Mouse (Mus musculus) spleen, embryonic (tissue): ENCODE measurements around the gene Aftph.

Source experiments
- CTCF ChIA-PET: fragments of 350-600 bp; sonication (Branson Sonifier 250); formaldehyde crosslinking; loops from one replicate; lab custom pipeline; 2022; lab: Charles Lee

Gene Aftph

DNA sequence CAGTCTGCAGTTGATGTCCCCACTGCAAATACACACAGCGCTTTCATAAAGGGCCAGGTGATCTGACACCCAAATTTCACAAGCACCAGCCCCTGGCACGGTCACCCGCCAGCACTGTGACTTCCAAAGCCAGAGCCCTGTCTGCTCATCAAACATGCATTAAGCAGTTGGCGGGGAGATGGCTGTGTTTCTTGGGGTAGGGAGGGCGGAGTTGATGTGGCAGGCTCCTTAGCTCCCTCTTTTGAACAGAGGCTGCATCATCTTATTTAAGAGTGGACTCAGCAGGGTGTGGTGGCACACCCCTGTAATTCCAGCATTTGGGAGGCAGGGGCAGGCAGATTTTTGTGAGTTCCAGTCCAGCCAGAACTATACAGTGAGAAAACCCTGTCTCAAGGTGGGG is 91.9 kb downstream of the Aftph start:
- CTCF ChIA-PET: no interaction called here

DNA sequence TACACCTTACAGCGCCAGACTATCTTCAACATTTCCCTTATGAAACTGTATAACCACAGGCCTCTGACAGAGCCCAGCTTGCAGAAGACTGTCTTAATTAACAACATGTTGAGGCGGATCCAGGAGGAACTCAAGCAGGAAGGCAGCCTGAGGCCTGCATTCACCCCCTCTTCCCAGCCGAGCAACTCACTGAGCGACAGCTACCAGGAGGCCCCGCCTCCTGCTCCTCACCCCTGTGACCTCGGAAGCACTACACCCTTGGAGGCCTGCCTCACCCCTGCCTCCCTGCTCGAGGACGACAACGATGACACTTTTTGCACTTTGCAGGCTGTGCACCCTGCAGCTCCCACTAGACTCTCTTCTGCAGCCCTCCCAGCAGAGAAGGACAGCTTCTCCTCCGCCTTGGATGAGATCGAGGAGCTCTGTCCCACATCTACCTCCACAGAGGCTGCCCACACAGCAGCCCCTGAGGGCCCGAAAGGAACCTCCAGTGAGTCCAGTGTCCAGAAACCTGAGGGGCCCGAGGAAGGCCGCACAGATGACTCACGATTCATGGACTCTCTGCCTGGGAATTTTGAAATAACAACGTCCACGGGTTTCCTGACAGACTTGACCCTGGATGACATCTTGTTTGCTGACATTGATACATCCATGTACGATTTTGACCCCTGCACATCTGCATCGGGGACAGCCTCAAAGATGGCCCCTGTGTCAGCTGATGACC is 93.3 kb downstream of the Aftph start:
- CTCF ChIA-PET: interaction anchor here (0.6 kb wide), 1 partner anchor 86 kb away, joined by 3 read pairs; no protein-coding TSS in a partner anchor

DNA sequence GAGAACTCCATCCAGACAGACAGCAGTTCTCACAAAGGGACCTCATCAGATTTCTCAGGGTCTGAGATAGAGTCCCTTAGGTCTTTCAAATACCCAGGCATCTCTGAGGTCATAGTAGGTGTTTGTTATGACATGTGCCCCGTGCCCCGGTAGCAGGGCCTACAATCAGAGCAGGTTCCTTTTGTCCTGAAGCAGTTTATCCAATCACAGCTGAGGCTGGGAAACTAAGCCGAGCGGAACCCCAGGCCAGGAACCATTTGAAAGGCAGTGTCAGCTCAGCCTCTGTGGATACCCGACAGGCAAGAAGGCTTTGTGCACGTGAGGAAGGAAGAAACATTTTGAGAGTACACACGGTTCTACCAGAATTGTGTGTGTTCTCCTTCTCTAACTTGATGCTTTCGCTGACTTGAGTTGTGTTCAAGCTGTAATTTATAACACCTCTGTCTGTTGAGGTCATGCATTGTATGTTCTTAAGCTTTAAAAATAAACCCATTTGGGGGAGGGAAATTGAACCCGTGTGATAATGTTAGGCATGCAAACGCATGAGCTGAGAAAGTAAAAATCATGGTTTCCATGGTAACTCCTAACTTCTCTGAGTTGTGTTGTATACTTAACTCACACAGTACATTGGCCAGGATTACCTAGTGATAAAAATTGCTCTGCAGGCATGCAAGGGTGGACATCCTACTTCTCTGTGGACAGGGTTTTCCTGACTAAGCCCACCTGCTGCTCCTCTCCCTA is 94.2 kb downstream of the Aftph start:
- CTCF ChIA-PET: interaction anchor here (0.6 kb wide), 1 partner anchor 86 kb away, joined by 3 read pairs; no protein-coding TSS in a partner anchor

DNA sequence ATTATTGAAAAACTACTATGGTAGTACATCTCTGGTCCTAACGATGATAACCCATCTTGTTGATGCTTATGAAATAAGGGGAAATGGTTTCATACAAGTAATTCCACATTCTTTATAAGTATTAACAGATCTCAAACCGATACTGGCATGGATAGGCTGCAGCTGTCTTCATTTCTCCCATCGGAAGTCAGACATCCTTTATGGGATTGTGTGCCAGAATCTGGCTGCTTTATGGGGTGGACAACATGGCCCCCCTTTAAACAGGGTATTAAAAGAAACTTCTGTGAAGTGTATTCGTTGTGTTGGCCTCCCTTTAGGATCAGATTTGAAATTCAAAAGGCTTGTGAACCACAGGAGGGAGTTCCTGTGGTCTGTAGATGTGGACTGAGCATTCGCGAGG is 95.2 kb downstream of the Aftph start:
- CTCF ChIA-PET: no interaction called here

DNA sequence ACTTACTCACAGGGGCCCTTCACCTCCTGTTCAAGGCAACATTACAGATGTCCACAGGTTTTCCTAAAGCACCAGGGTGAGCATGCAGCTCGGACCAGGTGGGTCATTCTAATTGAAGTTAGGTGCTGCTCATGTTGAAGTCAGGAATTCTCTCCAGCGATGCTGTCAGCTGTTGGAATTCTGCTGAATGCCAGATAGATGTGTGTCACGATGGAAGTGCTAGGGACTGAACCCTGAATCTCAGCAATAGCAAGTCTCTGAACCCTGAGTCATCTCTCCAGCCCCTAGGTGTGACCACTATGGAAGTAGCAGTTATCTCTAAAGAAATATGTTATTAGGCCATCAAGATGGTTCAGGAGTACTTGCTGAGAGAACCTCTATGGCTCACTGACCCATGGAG is 95.9 kb downstream of the Aftph start:
- CTCF ChIA-PET: no interaction called here

DNA sequence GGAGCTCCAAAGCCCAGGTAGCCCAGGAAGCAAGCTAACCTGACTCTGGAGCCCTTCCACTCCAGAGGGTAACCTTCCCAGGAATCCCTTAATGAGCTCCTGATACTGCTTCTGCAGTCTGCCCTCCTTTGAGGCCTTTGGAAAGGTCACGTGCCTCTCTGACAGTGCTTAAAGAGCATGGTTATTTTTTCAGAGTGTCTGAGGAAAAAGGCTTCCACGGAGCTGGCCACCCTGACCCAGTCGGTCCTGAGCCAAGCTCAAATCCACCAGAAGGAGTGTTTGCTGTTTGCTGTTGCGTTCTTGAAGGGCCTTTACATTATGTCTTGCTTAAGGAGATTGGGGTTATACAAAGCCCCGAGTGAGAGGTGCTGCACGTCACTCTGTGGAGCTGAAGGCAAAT is 96.5 kb downstream of the Aftph start:
- CTCF ChIA-PET: no interaction called here

DNA sequence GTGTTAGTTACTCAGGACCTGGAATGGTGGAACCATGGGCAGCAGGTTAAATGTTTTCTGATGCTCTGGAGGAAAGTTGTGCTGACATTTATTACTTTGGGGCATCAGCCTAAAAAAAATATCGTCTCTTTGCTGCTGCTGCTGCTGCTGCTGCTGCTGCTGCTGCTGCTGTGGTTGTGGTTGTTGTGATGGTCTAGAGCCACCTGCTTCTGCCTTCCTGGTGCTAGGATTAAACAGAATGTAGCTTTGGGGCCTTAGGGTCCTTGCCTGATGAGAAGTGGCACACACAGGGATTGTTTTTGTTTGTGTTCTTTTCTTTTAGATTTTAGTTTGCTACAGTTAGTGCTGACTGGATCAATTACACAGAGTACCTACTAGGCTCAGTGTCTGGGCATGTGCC is 97.2 kb downstream of the Aftph start:
- CTCF ChIA-PET: no interaction called here

DNA sequence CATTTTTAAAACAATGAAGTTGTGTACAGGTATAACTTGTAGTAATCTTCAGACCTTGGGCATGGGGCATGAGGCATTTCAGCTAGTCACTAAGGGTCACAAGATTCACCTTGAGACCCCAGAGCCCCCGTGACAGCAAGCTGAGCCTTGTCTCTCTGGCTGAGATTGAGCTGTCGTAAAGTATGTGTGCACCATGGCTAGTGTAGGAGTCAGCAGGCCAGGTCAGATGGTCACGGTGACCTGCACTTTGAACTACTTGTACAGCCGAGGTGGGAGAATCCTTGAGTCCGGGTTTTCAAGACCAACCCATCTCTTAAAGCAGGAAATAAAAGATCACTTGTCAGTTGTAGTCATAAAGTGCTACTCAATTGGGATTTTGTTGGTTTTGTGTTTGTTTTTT is 98.2 kb downstream of the Aftph start:
- CTCF ChIA-PET: no interaction called here

DNA sequence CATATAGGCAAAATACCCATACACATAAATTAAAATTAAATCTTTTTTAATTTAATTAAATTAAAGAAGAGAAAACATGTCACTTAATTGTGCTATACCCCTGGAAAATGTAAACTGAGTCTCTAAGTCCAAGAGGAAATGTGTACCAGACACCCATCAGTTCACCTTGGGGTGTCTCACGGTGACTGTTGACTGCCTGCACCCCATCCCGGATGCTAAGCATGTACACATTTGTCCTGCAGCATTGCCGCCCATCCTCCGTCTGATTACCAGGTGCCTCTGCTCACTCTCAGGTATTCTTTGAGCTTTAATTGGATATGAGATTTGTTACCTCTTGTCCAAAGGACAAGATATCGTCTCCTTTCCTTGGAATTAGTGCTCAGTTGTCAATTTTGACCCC is 99.1 kb downstream of the Aftph start:
- CTCF ChIA-PET: interaction anchor here (0.6 kb wide), 1 partner anchor 15 kb away, joined by 3 read pairs; no protein-coding TSS in a partner anchor

DNA sequence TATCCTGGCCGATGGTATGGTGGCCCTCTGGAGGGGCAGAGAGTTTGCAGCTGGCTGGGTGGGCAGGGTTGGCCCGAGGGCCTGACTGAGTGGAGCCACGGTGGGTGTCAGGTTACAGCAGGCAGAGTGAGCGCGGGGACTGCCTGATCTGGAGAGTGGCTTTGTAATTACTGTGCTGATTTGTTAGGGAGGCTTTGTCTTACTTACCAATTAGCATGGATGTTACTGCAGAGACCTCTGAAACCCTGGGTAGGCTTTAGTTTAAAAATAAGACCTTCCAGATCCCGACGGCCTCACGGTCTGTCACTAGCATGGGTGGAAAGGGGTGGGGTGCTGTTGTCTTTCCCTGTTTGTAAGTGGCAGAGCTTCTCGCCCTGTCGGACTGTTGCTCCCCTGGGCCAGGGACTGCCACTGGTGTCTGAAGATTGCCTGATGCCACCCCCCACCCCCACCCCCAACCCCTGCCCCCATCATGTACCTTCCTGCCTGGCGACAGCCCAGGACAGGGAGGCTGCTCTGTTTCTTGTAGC is 101.4 kb downstream of the Aftph start:
- CTCF ChIA-PET: interaction anchor here (0.6 to 1.7 kb wide), 3 partner anchors 8 to 103 kb away, joined by 3 to 5 read pairs (median 4); no protein-coding TSS in a partner anchor

DNA sequence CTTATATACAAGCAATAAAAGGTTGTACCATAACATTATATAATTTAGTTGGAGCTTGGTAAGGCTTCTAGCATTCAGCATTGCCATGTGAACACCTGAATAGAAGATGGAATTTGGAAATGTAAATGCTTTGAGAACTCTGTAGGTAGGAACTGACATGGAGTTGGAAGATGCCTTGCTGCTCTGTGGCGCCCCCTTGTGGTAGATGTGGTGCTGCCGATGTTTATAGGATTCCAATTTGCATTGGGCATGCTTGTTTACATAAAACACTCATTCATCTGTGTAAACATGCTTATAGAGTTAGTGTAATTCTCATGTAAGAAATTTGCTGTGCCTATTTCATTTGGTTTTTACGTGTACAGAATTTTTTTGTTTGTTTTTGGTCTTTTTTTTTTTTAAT is 102.5 kb downstream of the Aftph start:
- CTCF ChIA-PET: interaction anchor here (0.5 to 1.7 kb wide), 4 partner anchors 10 to 623 kb away, joined by 3 to 5 read pairs (median 4); no protein-coding TSS in a partner anchor

DNA sequence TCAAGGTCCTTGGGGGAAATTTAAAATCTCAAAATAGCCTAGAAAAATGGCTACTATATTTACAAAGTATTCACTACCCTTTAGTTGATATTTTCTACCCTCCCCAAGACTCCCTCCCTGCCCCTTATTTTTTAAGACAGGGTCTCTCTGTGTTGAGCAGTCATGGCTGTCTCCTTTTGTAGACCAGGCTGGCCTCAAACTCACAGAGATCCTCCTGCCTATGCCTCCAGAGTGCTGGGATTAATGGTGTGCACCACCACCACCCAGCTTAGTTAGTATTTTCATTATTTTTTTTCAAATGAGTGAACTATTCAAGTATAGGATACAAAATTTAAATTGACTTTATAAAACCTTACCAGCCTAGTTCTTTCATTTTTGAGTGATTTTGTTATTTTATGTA is 104.3 kb downstream of the Aftph start:
- CTCF ChIA-PET: no interaction called here

DNA sequence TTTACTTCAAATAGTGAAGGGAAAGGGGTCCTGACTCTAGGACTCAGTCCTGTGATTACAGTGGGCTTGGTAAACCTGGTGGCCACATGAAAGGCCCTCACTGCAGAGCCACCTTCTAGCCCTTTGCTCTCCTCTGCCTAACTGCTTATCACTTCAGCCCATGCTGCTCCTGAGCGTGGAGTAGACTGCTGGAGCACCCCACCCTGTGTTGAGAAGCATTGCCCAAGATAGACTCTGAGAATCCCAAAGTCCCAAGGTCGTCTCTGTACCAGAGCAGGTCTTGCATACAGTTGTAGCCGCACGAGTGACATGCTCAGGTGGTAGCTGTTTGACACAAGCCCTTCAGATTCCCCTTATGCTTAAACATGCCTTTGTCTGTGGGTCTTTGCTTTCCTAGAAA is 105.3 kb downstream of the Aftph start:
- CTCF ChIA-PET: interaction anchor here (0.7 kb wide), 1 partner anchor 38 kb away, joined by 4 read pairs; no protein-coding TSS in a partner anchor

DNA sequence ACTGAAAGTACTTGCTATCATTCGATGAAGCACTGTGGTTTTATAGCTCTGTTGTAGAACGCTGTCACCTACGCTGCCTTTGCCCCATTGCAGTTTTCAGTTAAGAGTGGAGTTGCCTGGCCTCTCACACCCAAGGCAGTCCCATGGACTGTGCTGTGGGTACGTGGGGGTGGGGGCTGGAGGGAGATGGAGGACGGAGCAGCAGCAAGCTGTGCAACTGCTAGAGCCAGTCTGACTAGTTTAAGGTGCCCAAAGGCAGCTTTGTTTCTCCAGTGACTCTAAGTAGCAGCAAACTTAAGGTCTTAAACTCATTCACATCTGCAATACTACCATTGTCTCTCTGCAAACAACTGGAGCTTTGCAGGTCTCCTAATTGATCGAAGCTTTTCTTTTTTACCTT is 105.7 kb downstream of the Aftph start:
- CTCF ChIA-PET: interaction anchor here (0.7 kb wide), 1 partner anchor 38 kb away, joined by 4 read pairs; no protein-coding TSS in a partner anchor
